Mouse (Mus musculus) gonadal fat pad, adult 2 months (tissue): ENCODE measurements around the gene Klhl40. TPM values are rescaled to one million over a fixed set of nuclear protein-coding genes. Genes with fewer than 3 reads are reported as not detected.
A peak's percentile ranks its signal among the peaks of the same experiment; 100 is the strongest.

ENCODE experiments used
- DNase-seq: peaks from one replicate; pipeline ENCODE4 v3.0.0-alpha.2; 2012; ENCODE audit warnings: low read depth
- polyA plus RNA-seq: library from polyadenylated mRNA; depleted of rRNA; stranded (reverse); fragments of >200 nt; gene quantifications from 2 replicates; pipeline ENCODE4 v1.2.3, GENCODE M21; 2012

Klhl40 gene
- polyA plus RNA-seq, 1 experiment = 0.14 TPM

GRCm38 (mm10) chr9:121778066-121778624 is 738 bp downstream of the Klhl40 start:
- DNase-seq = no peak

- DNase-seq = no peak
Measured at GRCm38 (mm10) chr9:121784801-121785200, 7.4 kb downstream of the Klhl40 start.

GRCm38 (mm10) chr9:121785261-121785660 is 7.9 kb downstream of the Klhl40 start:
- no peak for DNase-seq

- DNase-seq = no peak
Measured at GRCm38 (mm10) chr9:121786359-121786758, 9.0 kb downstream of the Klhl40 start.

GRCm38 (mm10) chr9:121791206-121791605 is 13.8 kb downstream of the Klhl40 start:
- DNase-seq = no peak

- DNase-seq = no peak
Measured at GRCm38 (mm10) chr9:121791757-121792521, 14.5 kb downstream of the Klhl40 start, which contains the start of gene Hhatl. Hhatl (minus strand) TSS chr9:121792507.

GRCm38 (mm10) chr9:121794972-121795539 is 17.6 kb downstream of the Klhl40 start:
- no peak for DNase-seq

GRCm38 (mm10) chr9:121797722-121798121 is 20.3 kb downstream of the Klhl40 start:
- DNase-seq = no peak

GRCm38 (mm10) chr9:121798887-121799520 is 21.6 kb downstream of the Klhl40 start:
- no peak for DNase-seq

- no peak for DNase-seq
Measured at GRCm38 (mm10) chr9:121802747-121803146, 25.3 kb downstream of the Klhl40 start.

GRCm38 (mm10) chr9:121807546-121807945 is 30.1 kb downstream of the Klhl40 start:
- no peak for DNase-seq

- DNase-seq = no peak
Measured at GRCm38 (mm10) chr9:121807947-121808346, 30.5 kb downstream of the Klhl40 start.

- DNase-seq = no peak
Measured at GRCm38 (mm10) chr9:121808511-121808910, 31.1 kb downstream of the Klhl40 start.

- DNase-seq = no peak
Measured at GRCm38 (mm10) chr9:121810081-121810821, 32.8 kb downstream of the Klhl40 start.

GRCm38 (mm10) chr9:121815183-121815582 is 37.8 kb downstream of the Klhl40 start:
- DNase-seq = no peak

- DNase-seq = peak; percentile 47
Measured at GRCm38 (mm10) chr9:121819073-121819770, 41.8 kb downstream of the Klhl40 start.

- DNase-seq = peak; percentile 66
Measured at GRCm38 (mm10) chr9:121819771-121820471, 42.5 kb downstream of the Klhl40 start.

- no peak for DNase-seq
Measured at GRCm38 (mm10) chr9:121820765-121821164, 43.4 kb downstream of the Klhl40 start.

- no peak for DNase-seq
Measured at GRCm38 (mm10) chr9:121822585-121822991, 45.2 kb downstream of the Klhl40 start.

- DNase-seq = peak; percentile 78
Measured at GRCm38 (mm10) chr9:121823051-121823450, 45.6 kb downstream of the Klhl40 start.

- no peak for DNase-seq
Measured at GRCm38 (mm10) chr9:121823991-121824390, 46.6 kb downstream of the Klhl40 start.
